Mouse (Mus musculus) MEL (cell line): Measurements from ENCODE around the gene Smyd1. TPM values are rescaled to one million over a fixed set of nuclear protein-coding genes. Genes with fewer than 3 reads are reported as not detected.
"Not testable (repeated sequence)": the region's sequence is repeated elsewhere in the genome, so short reads cannot be mapped to it uniquely, and the experiment has no call there.

ENCODE experiments used
- DNase-seq: peaks from one replicate; pipeline ENCODE4 v3.0.0; 2011; ENCODE audit warnings: low read depth, low spot score
- H3K27ac ChIP-seq: 2 replicates; pipeline ENCODE4 v1.5.1; 2012; ENCODE audit warnings: low read depth, mild to moderate bottlenecking, control low read depth, low read length, moderate library complexity; ENCODE audit not compliant: control insufficient read depth
- H3K27me3 ChIP-seq, 2 experiments: fragments of 150-350 bp in 1 of 2; sonication (generic) in 1 of 2; 2 replicates each; pipeline ENCODE4 v1.6.1; 2012; ENCODE audit warnings: low read length in 2 of 2, mild to moderate bottlenecking in 2 of 2, improper control_type of control experiment in 1 of 2, moderate library complexity in 1 of 2; ENCODE audit not compliant: insufficient read depth in 2 of 2, control insufficient read depth in 1 of 2
- H3K36me3 ChIP-seq, 2 experiments: 2 replicates each; pipeline ENCODE4 v1.6.1; 2012 to 2014; ENCODE audit warnings: low read length in 2 of 2, improper control_type of control experiment in 1 of 2, inconsistent platforms in 1 of 2, mild to moderate bottlenecking in 1 of 2; ENCODE audit not compliant: insufficient read depth in 2 of 2, control insufficient read depth in 1 of 2
- H3K4me1 ChIP-seq, 2 experiments: fragments of 150-350 bp in 1 of 2; sonication (generic) in 1 of 2; 2 replicates each; pipeline ENCODE4 v1.6.1; 2012; ENCODE audit warnings: low read length in 2 of 2, improper control_type of control experiment in 1 of 2, mild to moderate bottlenecking in 1 of 2; ENCODE audit not compliant: insufficient read depth in 2 of 2, control insufficient read depth in 1 of 2
- H3K4me3 ChIP-seq, 2 experiments: fragments of 150-350 bp in 1 of 2; sonication (generic) in 1 of 2; 2 replicates each; pipeline ENCODE4 v1.5.1; 2012; ENCODE audit warnings: low read depth in 2 of 2, low read length in 2 of 2, mild to moderate bottlenecking in 2 of 2, moderate library complexity in 2 of 2, control low read depth in 1 of 2, improper control_type of control experiment in 1 of 2; ENCODE audit not compliant: control insufficient read depth in 1 of 2, insufficient read depth in 1 of 2
- H3K79me2 ChIP-seq: 2 replicates; pipeline ENCODE4 v1.6.1; 2012; ENCODE audit warnings: mild to moderate bottlenecking, low read length, moderate library complexity; ENCODE audit not compliant: control insufficient read depth, poor library complexity, insufficient read depth
- H3K9ac ChIP-seq: 2 replicates; pipeline ENCODE4 v1.6.1; 2012; ENCODE audit warnings: low read depth, mild to moderate bottlenecking, control low read depth, low read length, moderate library complexity; ENCODE audit not compliant: control insufficient read depth, poor library complexity, severe bottlenecking
- H3K9me3 ChIP-seq: fragments of 150-350 bp; sonication (generic); replicated peaks from 2 replicates; pipeline ENCODE4 v1.6.1; 2012; ENCODE audit warnings: mild to moderate bottlenecking, low read length, improper control_type of control experiment, moderate library complexity; ENCODE audit not compliant: insufficient read depth
- BHLHE40 ChIP-seq: IDR thresholded peaks from 2 replicates; pipeline ENCODE4 v1.6.1; 2012; ENCODE audit warnings: low read depth, mild to moderate bottlenecking, inconsistent platforms, low read length, improper control_type of control experiment, borderline replicate concordance
- CHD2 ChIP-seq: IDR thresholded peaks from 2 replicates; pipeline ENCODE4 v1.6.1; 2011; ENCODE audit warnings: low read length, improper control_type of control experiment
- CTCF ChIP-seq, 3 experiments: IDR thresholded peaks in 2 of 3; conservative IDR thresholded peaks in 1 of 3; 2 replicates each; pipeline ENCODE4 v1.5.1; 2011 to 2012; ENCODE audit warnings: low read length in 3 of 3, low read depth in 2 of 3, mild to moderate bottlenecking in 2 of 3, improper control_type of control experiment in 1 of 3, inconsistent platforms in 1 of 3, mixed read lengths in 1 of 3, moderate library complexity in 1 of 3; ENCODE audit not compliant: control insufficient read depth in 1 of 3, insufficient read depth in 1 of 3, poor library complexity in 1 of 3, severe bottlenecking in 1 of 3
- E2F4 ChIP-seq: IDR thresholded peaks from 2 replicates; pipeline ENCODE4 v1.6.1; 2011; ENCODE audit warnings: low read depth, low read length, improper control_type of control experiment, borderline replicate concordance
- GATA1 ChIP-seq: IDR thresholded peaks from 2 replicates; pipeline ENCODE4 v1.6.1; 2011; ENCODE audit warnings: low read depth, low read length, improper control_type of control experiment
- HCFC1 ChIP-seq: IDR thresholded peaks from 2 replicates; pipeline ENCODE4 v1.6.1; 2012; ENCODE audit warnings: low read depth, mild to moderate bottlenecking, inconsistent platforms, low read length, improper control_type of control experiment, moderate library complexity
- JUND ChIP-seq: IDR thresholded peaks from 2 replicates; pipeline ENCODE4 v1.6.1; 2011; ENCODE audit warnings: low read depth, mild to moderate bottlenecking, improper control_type of control experiment, low read length
- KAT2A ChIP-seq: conservative IDR thresholded peaks from 2 replicates; pipeline ENCODE4 v1.6.1; 2012; ENCODE audit warnings: low read depth, low read length, improper control_type of control experiment, inconsistent platforms
- MAFK ChIP-seq: IDR thresholded peaks from 2 replicates; pipeline ENCODE4 v1.6.1; 2011; ENCODE audit warnings: low read depth, mild to moderate bottlenecking, low read length, improper control_type of control experiment, borderline replicate concordance
- MAZ ChIP-seq: IDR thresholded peaks from 2 replicates; pipeline ENCODE4 v1.6.1; 2012; ENCODE audit warnings: low read depth, mild to moderate bottlenecking, inconsistent platforms, low read length, improper control_type of control experiment
- NELFE ChIP-seq: IDR thresholded peaks from 2 replicates; pipeline ENCODE4 v1.6.1; 2011; ENCODE audit warnings: low read depth, low read length, improper control_type of control experiment
- POLR2AphosphoS2 ChIP-seq: IDR thresholded peaks from 2 replicates; pipeline ENCODE4 v1.6.1; 2011; ENCODE audit warnings: low read length, improper control_type of control experiment
- POLR2AphosphoS5 ChIP-seq: IDR thresholded peaks from 2 replicates; pipeline ENCODE4 v1.6.1; 2012; ENCODE audit warnings: low read depth, borderline replicate concordance, mild to moderate bottlenecking, inconsistent platforms, low read length, moderate library complexity, mixed read lengths
- SIN3A ChIP-seq: IDR thresholded peaks from 2 replicates; pipeline ENCODE4 v1.6.1; 2012; ENCODE audit warnings: low read length, improper control_type of control experiment, inconsistent platforms
- SMC3 ChIP-seq: IDR thresholded peaks from 2 replicates; pipeline ENCODE4 v1.6.1; 2011; ENCODE audit warnings: low read depth, low read length, improper control_type of control experiment
- TBP ChIP-seq: IDR thresholded peaks from 2 replicates; pipeline ENCODE4 v1.8.0; 2011; ENCODE audit warnings: low read depth, low read length, improper control_type of control experiment
- TCF12 ChIP-seq: IDR thresholded peaks from 2 replicates; pipeline ENCODE4 v1.6.1; 2014; ENCODE audit warnings: low read depth, mild to moderate bottlenecking, inconsistent platforms, low read length, improper control_type of control experiment, moderate library complexity
- USF1 ChIP-seq: IDR thresholded peaks from 2 replicates; pipeline ENCODE4 v1.6.1; 2014; ENCODE audit warnings: low read depth, mild to moderate bottlenecking, inconsistent platforms, low read length, improper control_type of control experiment, moderate library complexity
- ZMIZ1 ChIP-seq: IDR thresholded peaks from 2 replicates; pipeline ENCODE4 v1.6.1; 2012; ENCODE audit warnings: low read depth, mild to moderate bottlenecking, inconsistent platforms, low read length, improper control_type of control experiment, moderate library complexity
- polyA plus RNA-seq, 2 experiments: library from polyadenylated mRNA; stranded (reverse) in 1 of 2; unstranded in 1 of 2; fragments of >175 nt in 1 of 2; fragments of >200 nt in 1 of 2; gene quantifications; 2 replicates each; pipeline versions ENCODE4 v1.2.1 to v1.2.4; 2012; ENCODE audit warnings: low replicate concordance in 2 of 2, low read depth in 1 of 2; ENCODE audit not compliant: insufficient read length in 2 of 2, insufficient read depth in 1 of 2, missing spikeins in 1 of 2
- total RNA-seq: library from RNA; depleted of rRNA; stranded (reverse); fragments of 300-350 nt; gene quantifications from 2 replicates; pipeline ENCODE4 v1.2.3, GENCODE M21; 2012

The Smyd1 gene
- total and polyA plus RNA-seq, 3 experiments, result 0.19 TPM; not detected in 2

DNA sequence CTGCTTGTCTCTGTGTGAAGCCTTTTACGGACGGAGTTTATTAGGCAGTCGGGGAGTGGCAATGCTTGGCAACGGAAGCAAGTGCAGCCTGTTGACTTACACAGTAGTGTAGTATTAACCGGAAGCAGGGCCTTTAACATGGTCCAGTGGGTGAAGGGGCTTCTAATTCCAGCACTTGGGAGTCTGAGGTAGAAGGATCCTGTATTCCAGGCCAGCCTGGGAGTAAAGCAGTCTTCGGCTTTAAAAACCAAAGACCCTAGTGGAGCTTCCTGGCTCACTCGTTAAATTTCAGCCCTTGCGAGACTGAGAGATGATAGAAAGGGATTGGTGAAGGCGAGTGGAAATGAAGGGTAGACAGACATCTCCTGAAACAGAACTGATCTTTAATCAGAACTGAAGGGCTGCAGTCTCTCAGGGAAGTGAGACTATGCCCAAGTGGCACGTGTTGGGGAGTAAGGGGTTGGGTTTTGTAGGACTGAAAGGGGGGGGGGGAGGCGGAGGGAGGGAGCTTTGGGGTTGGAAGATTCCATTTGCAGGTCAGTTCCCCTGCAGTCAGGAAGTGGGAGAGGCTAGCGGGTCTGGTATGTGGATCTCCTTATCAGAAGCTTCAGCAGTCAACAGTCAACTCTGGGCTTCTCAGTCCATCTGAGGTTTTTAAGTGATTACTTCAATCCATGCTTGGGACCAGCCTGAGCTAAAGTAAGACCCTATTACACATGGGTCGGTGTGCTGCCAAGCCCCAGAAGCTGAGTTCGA lies 51.6 kb downstream of the Smyd1 start (continued):
- TF ChIP-seq MAZ (peak; percentile 76; the same call in 1 of the 2 replicates), CTCF (IDR thresholded peaks at IDR 0.05 in 2 of 3, conservative IDR thresholded peaks at IDR 0.05 in 1 of 3; ENCODE audit: control insufficient read depth in 1 of 3, insufficient read depth in 1 of 3, low read depth in 2 of 3, low read length in 3 of 3, poor library complexity in 1 of 3, severe bottlenecking in 1 of 3) (no peak), POLR2AphosphoS5 (no peak), TBP (peak; percentile 80), E2F4 (no peak), KAT2A (no peak), JUND (no peak), HCFC1 (peak; percentile 72), BHLHE40 (no peak), USF1 (no peak), MAFK (no peak), GATA1 (peak; percentile 77), NELFE (peak; percentile 69), SMC3 (no peak), ZMIZ1 (peak; percentile 74), CHD2 (no peak), SIN3A (peak; percentile 69), TCF12 (peak; percentile 63), POLR2AphosphoS2 (peak; percentile 63)

DNA sequence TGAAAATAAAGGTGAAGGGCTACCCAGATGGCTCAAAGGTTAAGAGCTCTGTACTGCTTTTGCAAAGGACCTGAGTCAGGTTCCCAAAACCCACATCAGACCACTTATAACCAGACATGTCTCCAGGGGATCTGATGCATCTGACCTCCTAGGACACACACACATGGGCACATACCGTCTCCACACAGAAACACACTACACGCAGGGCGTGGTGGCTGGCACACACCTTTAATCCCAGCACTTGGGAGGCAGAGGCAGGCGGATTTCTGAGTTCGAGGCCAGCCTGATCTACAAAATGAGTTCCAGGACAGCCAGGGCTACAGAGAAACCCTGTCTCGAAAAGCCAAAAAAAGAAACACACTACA lies 52.4 kb downstream of the Smyd1 start:
- peaks cover 21% of the 10 kb centered on the region for H3K79me2 ChIP-seq
- peak; percentile 44 for DNase-seq
- not testable (repeated sequence) for H3K9me3 ChIP-seq, H3K27me3 ChIP-seq
- peak overlapping the region; percentile 99 for H3K27ac ChIP-seq
- peak overlapping the region; percentile 78 for H3K9ac ChIP-seq
- H3K36me3 ChIP-seq, result peaks cover 0 to 23% of the 10 kb centered on the region in 2 experiments; a peak in 3 of 4 replicates
- H3K4me1 ChIP-seq, result peaks cover 13 to 16% of the 10 kb centered on the region in 2 experiments
- H3K4me3 ChIP-seq, result peak overlapping the region; percentile 21 to 44
